Mouse (Mus musculus) liver, embryonic 16.5 days (tissue): Measurements from ENCODE around the gene Tmem139. TPM values are rescaled to one million over a fixed set of nuclear protein-coding genes. Genes with fewer than 3 reads are reported as not detected.

Source experiments
- ATAC-seq: fragments of 200-750 bp; cut with Nextera tagmentation; 2 replicates; pipeline ENCODE4 v1.8.0; 2017; ENCODE audit warnings: low read depth, mild to moderate bottlenecking, moderate number of reproducible peaks, moderate library complexity
- H3K27ac ChIP-seq: fragments of 300-500 bp; sonication (generic); 2 replicates; pipeline ENCODE4 v1.5.1; 2014; ENCODE audit warnings: mild to moderate bottlenecking, low read length
- H3K27me3 ChIP-seq: fragments of 300-500 bp; sonication (generic); 2 replicates; pipeline ENCODE4 v1.6.1; 2014; ENCODE audit warnings: low read depth, low read length, mixed read lengths; ENCODE audit not compliant: control insufficient read depth, insufficient read depth
- H3K36me3 ChIP-seq: fragments of 300-500 bp; sonication (generic); 2 replicates; pipeline ENCODE4 v1.6.1; 2014; ENCODE audit warnings: mild to moderate bottlenecking; ENCODE audit not compliant: control insufficient read depth, insufficient read depth
- H3K4me1 ChIP-seq: fragments of 300-500 bp; sonication (generic); 2 replicates; pipeline ENCODE4 v1.6.1; 2014; ENCODE audit warnings: low read depth, low read length, mixed read lengths; ENCODE audit not compliant: control insufficient read depth
- H3K4me2 ChIP-seq: fragments of 300-500 bp; sonication (generic); 2 replicates; pipeline ENCODE4 v1.6.1; 2014; ENCODE audit warnings: low read depth, low read length, mixed read lengths
- H3K4me3 ChIP-seq: fragments of 300-500 bp; sonication (generic); 2 replicates; pipeline ENCODE4 v1.5.1; 2014; ENCODE audit warnings: low read depth, mild to moderate bottlenecking, low read length
- H3K9ac ChIP-seq: fragments of 300-500 bp; sonication (generic); 2 replicates; pipeline ENCODE4 v1.6.1; 2014; ENCODE audit warnings: low read depth, low read length
- H3K9me3 ChIP-seq: fragments of 300-500 bp; sonication (generic); replicated peaks from 2 replicates; pipeline ENCODE4 v1.6.1; 2016; ENCODE audit warnings: low read length; ENCODE audit not compliant: control insufficient read depth
- WGBS: fragments of 180-500 bp; shearing (Covaris S2); extraction: QIAGEN DNeasy Blood & Tissue Kit; methylation state at CpG from one replicate; pipeline ENCODE4 v1.1.7; 2014; ENCODE audit not compliant: insufficient replicate concordance; 5-methylcytosine and 5-hydroxymethylcytosine counted together
- polyA plus RNA-seq: library from polyadenylated mRNA; unstranded; fragments of >200 nt; fragmentation: Nextera tagmentation; extraction: Ambion mirVana; gene quantifications from 2 replicates; pipeline ENCODE4 v1.2.1, GENCODE M21; 2015

Tmem139 gene
- polyA plus RNA-seq, 1 experiment from 2014 or later: 0.21 TPM

DNA sequence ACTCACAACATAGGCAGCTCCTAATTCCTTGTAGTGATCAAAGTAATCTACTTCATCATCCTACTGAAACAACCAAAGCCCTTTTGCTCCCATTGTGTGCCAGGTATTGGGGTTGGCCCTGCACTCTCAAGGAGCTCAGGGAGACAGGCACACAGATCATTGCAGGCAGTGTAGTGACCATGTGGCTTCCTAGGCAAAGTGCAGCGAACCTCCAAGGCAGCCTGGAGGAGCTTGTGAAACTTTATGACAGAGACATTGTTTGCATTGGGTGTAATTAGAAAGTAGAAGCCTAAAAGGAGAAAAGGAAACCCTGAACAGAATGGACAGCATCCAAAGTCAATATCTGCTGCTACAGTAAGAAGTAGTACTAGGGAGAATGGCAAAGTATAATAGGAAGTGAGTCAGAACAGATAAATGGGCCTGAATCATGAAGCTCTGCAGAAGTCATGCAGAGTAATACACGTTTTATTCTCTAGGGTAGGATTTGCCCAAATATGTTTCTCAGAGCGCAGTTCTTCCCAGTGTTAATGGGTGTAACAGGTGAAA is 33.9 kb downstream of the Tmem139 start:
- Histone ChIP-seq H3K36me3 (no peaks in the 10 kb centered on the region), H3K4me1 (no peaks in the 10 kb centered on the region), H3K27me3 (no peaks in the 10 kb centered on the region), H3K9me3 (no peaks in the 10 kb centered on the region), H3K27ac (no peak overlapping the region), H3K4me2 (no peak overlapping the region), H3K4me3 (no peak overlapping the region), H3K9ac (no peak overlapping the region)
- ATAC-seq: no peak
- 50% methylated on average over 3 of the region's 3 CpGs for WGBS

DNA sequence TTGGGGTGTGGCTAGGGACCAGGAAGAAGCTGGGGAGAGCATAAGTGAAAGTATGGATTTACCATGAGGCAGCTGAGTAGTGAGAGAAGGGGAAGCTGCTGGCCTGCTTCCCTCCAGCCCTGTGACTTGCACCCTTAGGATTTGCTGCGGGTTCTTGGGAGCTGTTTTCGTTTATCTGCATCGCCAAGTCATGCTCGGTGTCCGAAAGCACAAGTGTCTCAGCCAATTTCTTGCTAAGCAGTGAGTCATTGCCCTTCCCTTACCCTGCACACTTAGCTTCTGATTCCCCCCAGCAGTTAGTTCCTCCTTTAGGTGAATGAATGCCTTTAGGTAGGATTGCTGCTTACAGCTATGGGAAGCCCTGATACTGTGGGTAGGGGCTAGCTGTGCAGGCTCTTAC is 37.6 kb downstream of the Tmem139 start:
- no peak for ATAC-seq
- no peak overlapping the region for H3K9ac ChIP-seq
- H3K9me3 ChIP-seq: no peaks in the 10 kb centered on the region
- WGBS: 37% methylated on average over 5 of the region's 5 CpGs
- H3K4me2 ChIP-seq: no peak overlapping the region
- H3K4me3 ChIP-seq: no peak overlapping the region
- H3K4me1 ChIP-seq: no peaks in the 10 kb centered on the region
- H3K36me3 ChIP-seq: no peaks in the 10 kb centered on the region
- H3K27ac ChIP-seq: no peak overlapping the region
- no peaks in the 10 kb centered on the region for H3K27me3 ChIP-seq

DNA sequence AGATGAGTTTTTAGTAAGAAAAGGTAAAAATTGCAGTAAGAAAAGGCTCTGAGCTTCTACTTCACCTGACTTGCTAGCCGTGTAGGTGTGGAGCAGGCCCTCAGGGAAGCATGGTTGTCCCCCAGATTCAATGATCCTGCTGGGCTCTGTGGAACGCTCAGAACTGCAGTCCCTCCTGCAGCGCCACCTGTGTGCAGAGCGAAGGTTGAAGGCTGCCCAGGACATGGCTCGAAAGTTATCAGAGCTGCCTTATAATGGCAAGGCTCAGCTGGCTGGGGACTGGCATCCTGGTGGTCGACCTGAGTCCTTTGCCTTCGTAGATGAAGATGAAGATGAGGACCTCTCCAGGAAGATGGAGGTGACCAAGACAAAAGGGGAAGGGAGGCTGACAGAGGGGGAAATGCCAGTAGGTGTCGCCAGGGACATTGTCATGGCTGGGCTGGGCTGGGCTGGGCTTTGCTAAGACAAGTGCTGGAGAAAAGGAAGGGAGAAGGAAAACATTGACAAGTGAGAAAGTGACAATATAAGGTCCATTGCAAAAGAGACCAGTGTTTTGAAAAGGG is 48.1 kb downstream of the Tmem139 start:
- no peaks in the 10 kb centered on the region for H3K27me3 ChIP-seq
- H3K27ac ChIP-seq: no peak overlapping the region
- no peak for ATAC-seq
- no peaks in the 10 kb centered on the region for H3K9me3 ChIP-seq
- H3K9ac ChIP-seq: no peak overlapping the region
- H3K4me3 ChIP-seq: no peak overlapping the region
- H3K36me3 ChIP-seq: no peaks in the 10 kb centered on the region
- WGBS: 38% methylated on average over 8 of the region's 8 CpGs
- H3K4me2 ChIP-seq: no peak overlapping the region
- H3K4me1 ChIP-seq: no peaks in the 10 kb centered on the region

DNA sequence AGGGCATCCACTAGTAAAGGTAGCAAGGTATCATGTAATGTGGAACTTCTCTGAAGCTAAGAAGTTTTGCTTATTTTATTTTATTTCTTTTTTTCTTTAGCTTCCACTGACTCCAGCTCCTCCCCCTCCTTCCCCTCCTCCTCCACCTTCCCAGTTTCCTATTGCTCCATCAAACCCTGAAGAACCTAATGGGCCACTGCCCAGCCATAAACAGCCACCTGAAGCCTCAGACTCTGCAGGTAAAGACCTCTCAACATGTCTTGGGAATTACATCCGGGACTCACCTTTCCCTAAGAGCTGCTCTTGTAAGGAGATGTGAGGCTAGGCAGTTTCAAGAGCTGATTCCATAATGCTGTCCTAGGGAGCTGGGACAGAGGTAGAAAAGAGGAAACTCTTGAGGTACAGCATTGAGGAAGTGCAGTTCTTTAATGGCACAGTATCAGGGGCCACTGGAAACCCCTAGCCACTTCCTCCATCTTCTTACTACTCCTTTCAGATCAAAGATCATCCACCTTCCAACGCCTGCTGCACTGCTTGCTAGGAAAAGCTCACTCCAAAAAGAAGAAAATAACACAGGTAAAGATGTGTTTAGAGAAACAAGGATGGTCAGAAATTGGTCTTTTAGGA is 48.8 kb downstream of the Tmem139 start:
- Histone ChIP-seq H3K9ac (no peak overlapping the region), H3K9me3 (no peaks in the 10 kb centered on the region), H3K4me1 (no peaks in the 10 kb centered on the region), H3K36me3 (no peaks in the 10 kb centered on the region), H3K27ac (no peak overlapping the region), H3K4me2 (no peak overlapping the region), H3K4me3 (no peak overlapping the region), H3K27me3 (no peaks in the 10 kb centered on the region)
- no peak for ATAC-seq
- WGBS: 46% methylated on average over 2 of the region's 2 CpGs

Other genes with a start within 250 kb of the Tmem139 start
- not detected in 2 replicates for gene Sva, start 223.6 kb upstream of the Tmem139 start, polyA plus RNA-seq
- gene Tas2r139, start 121.0 kb upstream of the Tmem139 start, polyA plus RNA-seq: not detected in 2 replicates
- not detected in 2 replicates for gene Tas2r144, start 46.6 kb upstream of the Tmem139 start, polyA plus RNA-seq
- gene Gstk1, start 16.0 kb upstream of the Tmem139 start, polyA plus RNA-seq: 7.7 and 8.1 TPM in 2 replicates
- 23.4 and 24.5 TPM in 2 replicates for gene Casp2, start 3.0 kb downstream of the Tmem139 start, polyA plus RNA-seq
- gene Clcn1, start 24.7 kb downstream of the Tmem139 start, polyA plus RNA-seq: 0.08 and 0.14 TPM in 2 replicates
- not detected in 2 replicates for gene Fam131b, start 62.7 kb downstream of the Tmem139 start, polyA plus RNA-seq
- gene Zyx, start 87.7 kb downstream of the Tmem139 start, polyA plus RNA-seq: 35.2 and 43.2 TPM in 2 replicates
- 7.3 and 8.4 TPM in 2 replicates for gene Epha1, start 111.3 kb downstream of the Tmem139 start, polyA plus RNA-seq
- not detected in 2 replicates for gene Tas2r143, start 138.3 kb downstream of the Tmem139 start, polyA plus RNA-seq
- gene Tas2r135, start 143.5 kb downstream of the Tmem139 start, polyA plus RNA-seq: not detected in 2 replicates
- gene Tas2r126, start 172.6 kb downstream of the Tmem139 start, polyA plus RNA-seq: not detected in 2 replicates
- gene Olfr458, start 203.2 kb downstream of the Tmem139 start, polyA plus RNA-seq: not detected in 2 replicates
- gene Olfr457, start 214.4 kb downstream of the Tmem139 start, polyA plus RNA-seq: not detected in 2 replicates
- not detected in 2 replicates for gene Olfr456, start 225.2 kb downstream of the Tmem139 start, polyA plus RNA-seq